In the genomic region with DNA sequence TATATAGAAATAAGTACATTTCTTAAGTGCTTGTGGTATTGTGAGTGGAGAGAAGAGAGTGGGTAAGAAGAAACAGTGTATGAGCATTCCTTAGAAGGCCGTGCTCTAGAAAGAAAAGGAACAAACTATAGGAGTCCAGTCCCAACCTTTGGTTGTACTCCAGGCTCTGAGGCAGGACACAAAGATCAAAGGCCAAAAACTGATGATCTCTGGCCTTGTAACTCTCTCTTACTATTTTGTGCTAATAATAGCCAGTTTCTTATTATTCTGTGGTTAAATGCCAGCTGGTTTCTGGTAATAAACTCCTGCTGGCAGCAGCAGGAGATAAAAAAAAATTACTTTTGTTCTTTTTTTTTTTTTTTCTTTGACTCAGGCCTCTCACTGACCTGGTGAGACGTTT, we compare ENCODE assay signal across 23 mouse cellular contexts. TPM values are rescaled to one million over a fixed set of nuclear protein-coding genes. Genes with fewer than 3 reads are reported as not detected.
"Had no signal": no experiment of that assay in that cellular context is flagged by ENCODE, and none has a peak within 500 bp of the region (broad histone marks: within the 10 kb centered on the region; RNA-seq: fewer than 3 reads in every experiment).

No protein-coding gene starts in this region.

- H3K4me3 ChIP-seq: lung, embryonic 15.5 days; megakaryocyte, embryonic 14.5 days; midbrain, embryonic 13.5 days; midbrain, embryonic 15.5 days; neural tube, embryonic 12.5 days; stomach, embryonic 15.5 days had no signal

- H3K4me1 ChIP-seq: lung, embryonic 15.5 days; megakaryocyte, embryonic 14.5 days; midbrain, embryonic 13.5 days; midbrain, embryonic 15.5 days; neural tube, embryonic 12.5 days; stomach, embryonic 15.5 days had no signal

- DNase-seq: lung, adult 2 months; lung, postnatal 14 days; lung, postnatal 36 days; right cerebral cortex, postnatal 14 days; thymus, adult 2 months; thymus, postnatal 25 days; thymus, postnatal 4 days had no signal

- H3K27me3 ChIP-seq: lung, embryonic 15.5 days; megakaryocyte, embryonic 14.5 days; midbrain, embryonic 13.5 days; midbrain, embryonic 15.5 days; neural tube, embryonic 12.5 days; stomach, embryonic 15.5 days had no signal

- H3K27ac ChIP-seq: lung, embryonic 15.5 days; macrophage; midbrain, embryonic 13.5 days; midbrain, embryonic 15.5 days; neural tube, embryonic 12.5 days; stomach, embryonic 15.5 days; stomach, postnatal 0 days had no signal

- H3K36me3 ChIP-seq: lung, embryonic 15.5 days; midbrain, embryonic 13.5 days; midbrain, embryonic 15.5 days; neural tube, embryonic 12.5 days; stomach, embryonic 15.5 days had no signal

RNA-seq across cellular contexts. Expression of gene 4921539E11Rik, which starts 58.5 kb away (rescaled TPM):
- total RNA-seq: megakaryocyte progenitor cell, adult 5-6 weeks; midbrain, postnatal 0 days; monocyte, adult 5-6 weeks; neutrophil, adult 5-6 weeks had no signal
- polyA plus RNA-seq: lung, adult 2 months; lung, embryonic 15.5 days; lung, postnatal 0 days; macrophage; midbrain, embryonic 11.5 days; midbrain, embryonic 13.5 days; midbrain, embryonic 15.5 days; midbrain, postnatal 0 days; neural tube, embryonic 12.5 days; spleen, adult 2 months; stomach, embryonic 15.5 days; stomach, postnatal 0 days; thymus, adult 2 months; urinary bladder, adult 2 months had no signal
